Mouse (Mus musculus): ENCODE data around the gene Zfp217. TPM values are rescaled to one million over a fixed set of nuclear protein-coding genes. Genes with fewer than 3 reads are reported as not detected.
"Not testable (repeated sequence)": the region's sequence is repeated elsewhere in the genome, so short reads cannot be mapped to it uniquely, and the experiment has no call there.

Zfp217 gene
- total RNA-seq (2021): 10 to 100 TPM in 1 of 2 experiments, 1 to 10 TPM in 1; 9.6 to 13.0 TPM

DNA sequence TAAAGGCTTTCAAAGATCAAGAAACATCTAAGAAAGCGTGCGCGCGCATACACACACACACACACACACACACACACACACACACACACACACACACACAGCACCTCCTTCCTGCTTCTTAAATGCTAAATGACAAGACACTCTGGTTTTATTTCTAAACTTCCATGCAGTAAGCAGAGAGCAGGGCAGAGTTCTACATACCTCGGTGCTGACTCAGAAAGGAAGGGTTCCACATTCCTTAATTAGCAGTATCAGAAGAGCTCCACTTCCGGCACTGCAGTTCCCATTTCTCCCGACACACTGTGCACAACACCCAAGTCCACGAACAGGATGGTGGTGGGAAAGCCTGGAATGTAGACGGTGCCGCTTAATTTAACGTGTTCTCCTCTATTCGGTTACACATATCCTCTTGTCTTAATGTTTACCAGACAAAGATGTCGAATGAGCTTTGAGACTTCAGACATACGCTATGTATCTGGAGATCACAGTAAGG is at the start of gene Zfp217:
Gene Zfp217, minus strand, starts transcription at position 443 of the 493 bp plus-strand sequence.
- peak; percentile 42 for DNase-seq (ENCODE audit: low spot score)

DNA sequence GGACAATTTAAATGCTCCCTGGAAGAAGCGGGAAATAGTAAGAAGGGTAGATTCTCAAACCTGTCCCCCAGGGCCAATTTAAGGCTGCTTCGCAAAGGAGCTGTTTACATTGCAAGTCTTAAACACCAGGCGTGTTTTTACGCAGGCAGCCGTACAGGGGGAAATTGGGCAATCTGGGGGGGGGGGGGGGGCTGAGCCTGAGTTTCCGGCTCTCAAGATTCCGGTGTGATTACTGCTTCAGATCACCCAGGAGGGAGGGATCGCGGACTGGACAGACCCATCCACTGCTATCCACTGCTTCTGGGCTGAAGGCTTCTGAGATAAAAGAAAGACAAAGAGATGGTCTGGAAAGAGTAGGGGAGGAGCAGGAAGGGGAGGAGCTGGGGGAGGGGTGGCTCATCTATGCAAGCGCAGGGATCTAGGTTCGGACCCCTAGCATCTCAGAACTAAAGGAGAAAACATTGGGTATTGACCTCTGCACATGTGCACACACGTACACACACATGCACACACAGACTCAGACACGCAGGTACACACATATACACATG is 47.7 kb upstream of the Zfp217 start:
- no peak for DNase-seq (ENCODE audit: low spot score)
- intact Hi-C loops (cut with DNase I): no loop called here

More for the DNA sequence above, at the start of gene Zfp217:
- intact Hi-C loops (cut with DNase I): no loop called here

DNA sequence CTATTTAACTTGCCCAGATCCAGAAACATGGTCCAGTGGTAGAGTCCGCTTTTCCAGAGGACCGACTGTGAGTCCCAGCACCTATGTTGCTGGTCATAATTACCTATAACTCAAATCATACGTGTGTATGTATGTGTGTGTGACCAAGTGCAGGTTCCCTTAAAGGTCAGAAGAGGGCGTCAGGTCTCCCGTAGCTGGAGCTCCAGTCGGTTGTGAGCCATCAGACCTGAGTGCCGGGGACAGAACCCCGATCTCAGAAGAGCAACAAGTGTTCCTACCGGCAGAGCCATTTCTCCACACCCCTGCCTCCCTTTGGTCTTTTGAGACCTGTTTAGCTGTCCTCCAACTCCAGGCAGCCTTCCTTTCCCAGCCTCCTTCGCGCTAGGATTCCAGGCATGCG is 46.9 kb upstream of the Zfp217 start:
- intact Hi-C loops (cut with DNase I): no loop called here
- DNase-seq (ENCODE audit: low spot score): no peak

DNA sequence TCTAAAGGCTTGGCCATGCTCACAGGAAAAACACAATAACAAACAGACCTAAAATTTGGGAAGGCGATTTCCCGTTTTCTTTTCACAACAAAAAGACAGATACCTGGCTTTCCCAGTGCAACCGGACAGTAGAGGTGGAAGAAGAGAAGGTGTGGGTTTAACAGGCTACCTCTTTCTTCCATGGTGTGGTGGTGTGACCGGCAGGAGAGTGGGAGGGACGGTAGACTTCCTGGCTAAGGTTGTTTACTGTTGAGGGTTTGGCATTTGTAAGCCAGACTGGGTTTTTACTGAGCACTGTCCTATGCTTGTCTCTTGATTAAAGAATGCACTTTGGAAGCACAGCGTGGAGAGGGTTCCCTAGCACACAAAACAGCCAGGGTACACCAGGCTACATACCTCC is 45.9 kb upstream of the Zfp217 start:
- DNase-seq (ENCODE audit: low spot score): no peak
- intact Hi-C loops (cut with DNase I): no loop called here

DNA sequence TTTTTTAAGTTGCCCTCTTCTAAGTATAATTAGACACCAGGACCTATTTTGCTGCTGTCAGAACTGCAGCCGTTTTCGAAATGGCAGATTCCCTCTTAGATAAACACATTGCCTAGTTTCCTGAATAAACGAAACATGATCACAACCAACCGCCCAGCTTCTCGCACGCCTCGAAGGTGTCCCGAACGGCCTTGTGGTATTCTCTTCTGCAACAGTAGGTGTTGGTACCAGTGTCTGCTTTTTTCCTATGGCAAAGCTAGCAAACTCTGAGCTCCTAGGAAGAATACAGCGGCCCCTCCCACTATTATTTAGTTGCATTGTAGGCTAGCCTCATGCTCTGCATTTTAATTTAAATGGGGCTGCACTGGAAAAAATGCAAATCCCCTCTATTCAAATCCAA is 45.3 kb upstream of the Zfp217 start:
- intact Hi-C loops (cut with DNase I): no loop called here
- no peak for DNase-seq (ENCODE audit: low spot score)

DNA sequence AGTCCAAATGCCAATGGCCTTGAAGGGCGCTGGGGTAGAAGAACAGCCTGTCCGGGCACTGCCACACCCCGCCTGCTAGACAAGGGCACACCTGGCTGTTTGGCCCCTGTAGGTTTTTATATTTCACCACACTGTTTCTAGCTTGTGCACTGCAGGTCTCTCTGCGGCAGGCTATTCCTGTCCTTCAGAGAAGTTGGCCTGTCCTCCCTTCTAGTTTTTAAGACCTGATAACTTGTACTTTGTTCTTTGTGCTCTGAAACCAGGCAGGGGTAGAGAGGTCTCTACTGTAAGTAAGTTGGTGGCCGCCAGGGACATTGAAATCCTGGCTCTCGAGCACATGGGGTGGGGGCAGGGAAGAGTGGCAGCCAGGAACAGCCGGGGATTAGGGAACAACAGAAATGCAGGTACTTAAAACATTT is 44.8 kb upstream of the Zfp217 start:
- intact Hi-C loops (cut with DNase I): no loop called here
- no peak for DNase-seq (ENCODE audit: low spot score)

DNA sequence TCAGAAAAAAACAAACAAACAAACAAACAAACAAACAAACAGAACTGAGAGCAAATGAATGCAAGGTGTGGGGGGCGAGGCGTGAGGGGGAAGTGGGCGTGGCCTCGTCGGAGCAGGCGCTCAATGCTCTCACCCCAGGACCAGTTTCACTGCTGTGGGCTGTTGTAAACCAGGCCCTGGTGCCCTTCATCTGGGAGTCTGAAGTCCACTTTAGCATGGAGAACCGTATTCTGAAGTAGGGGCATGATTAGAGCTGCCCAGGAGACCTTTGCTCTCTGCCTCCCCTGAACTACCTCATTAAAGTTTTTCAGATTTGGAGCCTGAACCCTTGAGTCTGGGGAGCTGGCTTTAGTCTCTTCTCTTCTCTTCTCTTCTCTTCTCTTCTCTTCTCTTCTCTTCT is 40.8 kb upstream of the Zfp217 start:
- DNase-seq (ENCODE audit: low spot score): no peak
- intact Hi-C loops (cut with DNase I): no loop called here

DNA sequence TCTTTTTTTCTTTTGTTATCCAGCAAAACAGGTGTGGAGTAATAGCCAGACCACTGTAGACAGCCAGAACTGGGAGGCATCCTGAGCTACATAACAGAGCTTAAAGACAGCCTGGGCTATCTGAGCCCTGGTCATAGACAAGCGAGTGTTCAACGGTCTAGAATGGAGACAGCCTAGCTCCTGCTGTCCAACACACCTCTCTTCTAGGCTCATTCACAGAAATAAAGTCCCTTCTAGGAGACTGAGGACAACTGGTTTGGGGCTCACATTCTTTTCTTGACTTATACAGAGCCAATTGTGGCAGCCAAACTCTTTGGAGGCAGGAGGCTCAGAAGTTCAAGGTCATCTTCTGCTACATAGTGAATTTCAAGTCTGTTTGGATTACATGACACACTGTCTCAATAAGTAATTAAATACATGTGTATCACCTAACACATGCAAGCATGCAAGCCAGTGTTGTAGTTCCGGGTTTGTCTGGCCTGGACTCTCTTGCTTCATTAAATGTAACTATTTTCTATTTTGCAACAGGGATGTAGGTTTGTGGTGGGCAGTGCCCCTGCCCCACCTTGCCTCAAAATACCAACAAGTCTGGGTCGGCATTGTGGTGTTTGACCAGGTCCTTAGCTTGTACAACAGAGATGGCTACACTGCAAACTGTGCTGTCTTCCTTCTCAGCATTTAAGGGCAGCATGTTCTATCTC is 37.4 kb upstream of the Zfp217 start:
- intact Hi-C loops (cut with DNase I): no loop called here
- no peak for DNase-seq (ENCODE audit: low spot score)

DNA sequence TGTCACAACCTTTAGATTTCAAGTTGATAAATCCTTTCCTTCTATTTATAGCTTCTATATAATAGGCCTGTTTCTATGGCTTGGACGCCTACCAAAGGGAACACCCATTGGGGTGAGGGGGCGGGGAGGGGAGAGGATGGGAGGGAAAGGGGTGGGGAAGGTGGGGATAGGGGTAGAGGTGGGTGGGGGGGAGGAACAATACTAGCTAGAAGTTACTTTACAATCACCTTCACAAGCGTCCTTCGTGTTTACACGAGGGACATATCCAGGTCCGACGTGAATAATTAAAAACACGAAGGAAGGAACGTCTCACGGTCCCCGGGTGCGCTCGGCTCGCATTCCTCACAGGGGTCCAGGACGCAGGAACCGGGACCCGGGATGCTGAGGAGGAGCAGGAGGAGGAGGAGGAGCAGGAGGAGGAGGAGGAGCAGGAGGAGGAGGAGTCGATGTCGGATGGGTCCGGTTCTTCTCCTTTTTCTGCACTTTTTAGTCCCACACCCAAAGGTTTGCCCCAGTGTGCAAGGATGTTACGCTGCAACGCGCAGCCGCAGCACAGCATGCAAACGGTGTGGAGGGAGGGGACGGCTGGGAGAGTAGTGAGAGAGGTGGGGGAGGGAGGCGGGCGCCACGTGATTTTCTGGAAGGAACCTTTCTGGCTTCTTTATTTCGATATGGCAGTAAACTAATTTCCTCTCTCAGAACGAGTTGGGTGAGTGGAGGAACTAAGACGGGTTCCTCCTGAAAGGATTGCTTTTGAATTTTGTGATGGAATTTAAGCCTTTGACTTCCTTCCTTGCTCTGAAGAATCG is 36.5 kb upstream of the Zfp217 start:
- intact Hi-C loops (cut with DNase I): no loop called here
- DNase-seq (ENCODE audit: low spot score): peak; percentile 57

DNA sequence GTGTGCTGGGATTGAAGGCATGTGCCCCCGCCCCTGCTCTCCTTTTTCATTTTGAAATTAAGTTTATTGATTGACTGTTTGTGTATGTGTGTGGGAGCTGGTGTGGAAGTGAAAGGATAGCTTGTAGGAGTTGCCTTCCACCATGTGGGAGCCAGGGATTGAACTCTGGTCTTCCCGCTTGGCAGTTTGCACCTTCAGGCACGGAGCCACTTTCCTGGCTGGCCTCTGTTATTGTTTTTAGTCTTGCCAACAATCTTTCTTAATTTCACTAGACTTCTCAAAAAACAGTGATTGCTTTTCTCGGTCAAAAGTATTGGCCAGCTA is 35.9 kb upstream of the Zfp217 start:
- no peak for DNase-seq (ENCODE audit: low spot score)
- intact Hi-C loops (cut with DNase I): no loop called here

DNA sequence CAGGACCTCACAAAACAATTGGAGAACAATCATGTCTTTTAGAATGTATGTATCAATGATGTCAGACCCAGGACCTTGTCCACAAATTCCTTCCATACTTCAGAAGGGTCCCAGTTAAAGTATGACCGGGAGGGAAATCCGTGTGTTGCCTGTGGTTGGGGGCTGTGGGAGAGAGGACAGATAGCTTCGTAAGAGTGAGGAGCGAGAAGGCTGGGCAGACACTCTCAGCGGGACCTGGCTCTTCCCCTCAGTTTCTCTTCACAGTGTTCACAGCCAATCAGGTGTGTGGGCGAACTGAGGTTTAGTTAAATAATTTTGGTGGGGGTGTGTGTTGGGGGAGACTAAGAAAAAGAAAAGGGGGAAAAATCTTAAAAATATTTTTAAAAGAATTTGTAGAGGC is 34.0 kb upstream of the Zfp217 start:
- intact Hi-C loops (cut with DNase I): no loop called here
- DNase-seq (ENCODE audit: low spot score): no peak

DNA sequence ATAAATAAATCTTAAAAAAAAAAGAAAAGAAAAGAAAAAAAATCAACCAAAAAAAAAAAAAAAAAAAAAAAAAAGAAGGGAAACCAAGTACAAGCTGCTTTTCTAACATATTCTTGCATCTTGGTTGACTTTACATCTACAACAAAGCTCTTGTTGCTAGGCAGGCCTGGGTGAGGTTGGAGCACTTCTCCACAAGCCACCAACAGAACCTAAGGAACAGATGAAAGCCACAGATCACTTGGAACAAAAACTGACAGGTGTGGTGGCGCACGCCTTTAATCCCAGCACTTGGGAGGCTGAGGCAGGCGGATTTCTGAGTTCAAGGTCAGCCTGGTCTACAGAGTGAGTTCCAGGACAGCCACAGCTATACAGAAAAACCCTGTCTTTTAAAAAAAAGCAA is 32.9 kb upstream of the Zfp217 start:
- intact Hi-C loops (cut with DNase I); DNase-seq (ENCODE audit: low spot score): not testable (repeated sequence)

DNA sequence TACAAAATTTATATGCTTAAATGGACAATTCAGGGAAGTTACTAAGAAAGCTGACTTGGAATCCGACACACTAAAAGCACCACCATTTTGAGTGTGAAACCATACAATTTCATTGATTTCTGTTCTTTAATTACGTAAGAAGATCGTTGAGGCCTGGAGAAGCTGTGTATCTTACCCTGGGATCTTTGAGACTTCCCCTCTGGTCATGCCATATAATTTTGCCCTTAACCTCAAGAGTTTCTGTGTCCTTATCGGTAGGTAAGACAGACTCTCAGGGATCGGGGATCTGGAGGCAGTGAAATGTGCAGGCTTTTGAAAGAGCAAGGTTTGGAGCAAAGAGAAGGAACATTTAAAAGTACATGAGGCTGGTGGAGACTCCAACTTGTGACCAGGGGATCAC is 31.4 kb upstream of the Zfp217 start:
- no peak for DNase-seq (ENCODE audit: low spot score)
- intact Hi-C loops (cut with DNase I): loop anchor here (5.0 kb wide), 1 partner anchor 33 kb away; no protein-coding TSS in a partner anchor

DNA sequence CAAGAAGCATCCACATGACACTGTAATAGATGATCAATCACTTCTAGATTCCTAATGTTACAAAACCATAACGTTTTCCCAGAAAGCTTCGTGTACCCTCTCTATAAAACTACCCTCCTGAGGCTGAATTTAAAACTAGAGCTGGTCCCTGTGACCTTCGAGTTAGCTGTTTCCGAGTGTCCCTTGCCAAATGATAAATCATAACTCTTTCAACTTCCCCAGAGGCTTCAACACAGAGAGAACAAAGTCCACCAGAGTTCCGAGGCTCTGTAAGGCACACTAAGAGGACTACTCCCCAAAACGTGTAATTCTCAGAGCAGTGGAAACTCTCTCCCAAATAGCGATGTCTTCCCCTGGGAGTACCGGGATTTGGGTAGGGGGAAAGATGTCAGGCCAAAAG is 29.4 kb upstream of the Zfp217 start:
- DNase-seq (ENCODE audit: low spot score): no peak
- intact Hi-C loops (cut with DNase I): loop anchor here (5.0 kb wide), 1 partner anchor 35 kb away; no protein-coding TSS in a partner anchor

DNA sequence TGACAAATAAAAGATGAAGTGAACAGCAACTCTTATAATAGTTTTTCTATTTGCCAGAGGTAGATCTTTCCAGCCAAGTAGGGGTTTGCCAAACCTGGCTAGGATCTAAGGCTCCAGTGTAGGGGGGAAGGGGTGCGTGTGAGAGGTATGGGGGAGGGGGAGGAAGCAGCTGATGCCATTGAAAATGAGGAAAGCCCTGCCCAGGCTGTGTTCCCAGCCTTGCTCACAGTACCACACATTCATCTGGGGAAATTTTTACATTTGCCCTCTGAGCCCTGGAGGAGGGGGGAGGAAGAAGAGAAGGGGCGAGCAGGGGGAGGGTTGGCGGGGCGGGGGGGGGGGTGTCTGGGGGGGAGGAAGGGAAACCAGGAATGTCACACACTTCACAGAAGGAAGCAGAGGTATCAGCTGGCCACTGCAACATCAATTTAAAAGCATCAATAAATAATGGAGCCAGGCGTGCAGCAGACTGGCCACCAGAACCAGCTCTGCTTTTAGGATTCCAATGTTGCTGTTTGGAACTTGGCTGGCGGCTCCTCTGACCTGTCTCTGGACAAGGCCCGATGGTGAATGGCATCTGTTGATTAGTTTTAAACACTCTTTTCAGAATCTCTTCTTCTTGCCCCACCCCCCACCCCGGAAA is 28.5 kb upstream of the Zfp217 start:
- intact Hi-C loops (cut with DNase I): loop anchor here (5.0 kb wide), 1 partner anchor 36 kb away; no protein-coding TSS in a partner anchor
- no peak for DNase-seq (ENCODE audit: low spot score)

DNA sequence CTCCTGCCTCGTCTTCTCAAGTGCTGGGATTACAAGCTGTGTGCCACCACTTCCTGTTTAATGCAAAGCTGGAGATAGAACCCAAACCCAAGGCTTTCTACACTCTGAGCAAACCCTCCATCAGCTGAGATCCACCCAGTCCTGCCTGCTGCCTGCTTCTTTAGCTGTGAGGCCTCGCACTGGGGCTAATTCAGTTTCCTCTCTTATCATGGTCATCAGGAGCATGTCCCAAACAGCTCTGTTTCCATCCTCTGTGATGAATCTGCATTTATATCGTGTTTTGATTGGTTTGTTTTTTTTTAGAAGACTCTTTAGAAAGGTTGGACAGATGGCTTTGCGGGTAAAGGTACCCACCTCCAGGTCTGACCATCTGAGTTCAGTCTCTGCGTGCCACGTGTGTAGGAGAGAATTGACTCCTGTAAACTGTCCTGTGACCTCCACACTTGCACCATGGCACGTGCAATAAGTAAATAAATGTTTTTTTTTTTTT is 27.8 kb upstream of the Zfp217 start:
- no peak for DNase-seq (ENCODE audit: low spot score)
- intact Hi-C loops (cut with DNase I): loop anchor here (5.0 kb wide), 1 partner anchor 37 kb away; no protein-coding TSS in a partner anchor

DNA sequence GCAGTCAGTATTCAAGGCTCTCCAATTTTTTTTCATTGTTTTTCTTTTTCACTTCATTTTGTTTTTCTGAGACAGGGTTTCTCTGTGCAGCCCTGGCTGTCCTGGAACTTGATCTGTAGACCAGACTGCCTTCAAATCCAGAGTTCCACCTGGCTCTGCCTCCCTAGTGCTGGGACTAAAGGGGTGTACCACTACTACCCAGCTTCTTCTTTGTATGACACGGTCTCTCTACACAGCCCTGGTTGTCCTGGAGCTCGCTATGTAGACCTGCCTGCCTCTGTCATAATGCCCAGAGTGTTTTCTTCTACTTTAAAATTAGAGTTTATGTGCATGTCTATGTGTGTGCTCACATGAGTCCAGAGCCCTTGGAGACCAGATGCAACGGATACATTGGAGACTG is 27.3 kb upstream of the Zfp217 start:
- intact Hi-C loops (cut with DNase I): loop anchor here (5.0 kb wide), 1 partner anchor 37 kb away; no protein-coding TSS in a partner anchor
- DNase-seq (ENCODE audit: low spot score): no peak

DNA sequence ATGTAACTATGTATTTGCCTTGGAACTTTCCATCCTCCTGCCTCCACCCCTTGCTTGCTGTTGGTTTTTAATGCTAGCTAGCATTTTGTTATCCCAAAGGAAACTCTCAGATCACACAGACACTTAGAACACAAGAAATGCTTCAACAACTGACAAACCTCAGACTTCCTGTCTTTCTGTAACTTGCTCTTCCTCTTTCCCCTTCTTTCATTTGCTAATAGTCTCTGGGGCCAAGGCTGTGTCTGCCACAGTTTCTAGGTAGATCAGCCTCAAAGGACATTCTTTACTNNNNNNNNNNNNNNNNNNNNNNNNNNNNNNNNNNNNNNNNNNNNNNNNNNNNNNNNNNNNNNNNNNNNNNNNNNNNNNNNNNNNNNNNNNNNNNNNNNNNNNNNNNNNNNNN is 21.2 kb upstream of the Zfp217 start:
- DNase-seq (ENCODE audit: low spot score): no peak
- intact Hi-C loops (cut with DNase I): no loop called here

DNA sequence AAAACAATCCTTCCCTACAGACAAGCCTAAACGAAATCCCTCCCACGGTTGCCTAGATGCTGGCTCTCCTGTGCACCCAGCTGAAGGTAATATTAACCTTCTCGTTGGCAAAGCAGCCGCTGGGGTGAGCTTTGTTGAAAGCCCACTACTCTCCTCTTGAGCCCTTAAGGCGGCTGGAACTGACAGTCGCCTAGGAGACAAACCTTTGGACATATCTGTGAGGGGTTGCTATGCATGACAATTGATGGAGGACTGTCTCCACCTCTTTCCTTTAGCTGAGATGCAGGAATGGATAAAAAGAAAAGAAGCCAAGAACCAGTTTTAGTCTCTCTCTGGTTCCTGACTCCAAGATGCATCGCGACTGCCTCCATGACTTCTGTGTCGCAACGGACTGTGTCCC is 17.7 kb upstream of the Zfp217 start:
- intact Hi-C loops (cut with DNase I): no loop called here
- no peak for DNase-seq (ENCODE audit: low spot score)
